Mouse (Mus musculus) limb, embryonic 10.5 days (tissue): ENCODE measurements around the gene Ythdf2. TPM values are rescaled to one million over a fixed set of nuclear protein-coding genes. Genes with fewer than 3 reads are reported as not detected.

Experiments
- microRNA-seq: library from miRNA; unstranded; fragments of <30 nt; microRNA quantifications from one replicate; pipeline ENCODE4, GENCODE M21; 2017
- polyA plus RNA-seq: library from polyadenylated mRNA; unstranded; fragments of >200 nt; fragmentation: Nextera tagmentation; extraction: Ambion mirVana; gene quantifications from 2 replicates; pipeline ENCODE4 v1.2.1, GENCODE M21; 2016

Ythdf2 gene
- polyA plus RNA-seq, 1 experiment from 2014 or later: 151 TPM

Small RNA genes within 50 kb of the gene (microRNA-seq; reads per million reads assigned to microRNA genes)
- not detected for gene Gm22033

Other genes starting within 250 kb of the Ythdf2 start
- not detected in 2 replicates for gene Gm10300, start 137.6 kb downstream of the Ythdf2 start, polyA plus RNA-seq
- gene Epb41, start 137.0 kb downstream of the Ythdf2 start, polyA plus RNA-seq: 105 and 122 TPM in 2 replicates
- 0.16 and 0.19 TPM in 2 replicates for gene Oprd1, start 67.8 kb downstream of the Ythdf2 start, polyA plus RNA-seq
- gene Gmeb1, start 49.3 kb upstream of the Ythdf2 start, polyA plus RNA-seq: 48.2 and 49.0 TPM in 2 replicates
- gene Taf12, start 62.1 kb upstream of the Ythdf2 start, polyA plus RNA-seq: 60.9 and 62.9 TPM in 2 replicates
- 0.68 and 1.4 TPM in 2 replicates for gene Rab42, start 91.1 kb upstream of the Ythdf2 start, polyA plus RNA-seq
- gene Trnau1ap, start 117.2 kb upstream of the Ythdf2 start, polyA plus RNA-seq: 89.2 and 90.1 TPM in 2 replicates
- 162 and 192 TPM in 2 replicates for gene Rcc1, start 141.3 kb upstream of the Ythdf2 start, polyA plus RNA-seq
- 22.8 and 27.9 TPM in 2 replicates for gene Phactr4, start 210.2 kb upstream of the Ythdf2 start, polyA plus RNA-seq